Mouse (Mus musculus): ENCODE results near the gene Tcstv3. TPM values are rescaled to one million over a fixed set of nuclear protein-coding genes. Genes with fewer than 3 reads are reported as not detected.

Gene Tcstv3
- not detected in 2 replicates for polyA plus RNA-seq (2012)

DNA sequence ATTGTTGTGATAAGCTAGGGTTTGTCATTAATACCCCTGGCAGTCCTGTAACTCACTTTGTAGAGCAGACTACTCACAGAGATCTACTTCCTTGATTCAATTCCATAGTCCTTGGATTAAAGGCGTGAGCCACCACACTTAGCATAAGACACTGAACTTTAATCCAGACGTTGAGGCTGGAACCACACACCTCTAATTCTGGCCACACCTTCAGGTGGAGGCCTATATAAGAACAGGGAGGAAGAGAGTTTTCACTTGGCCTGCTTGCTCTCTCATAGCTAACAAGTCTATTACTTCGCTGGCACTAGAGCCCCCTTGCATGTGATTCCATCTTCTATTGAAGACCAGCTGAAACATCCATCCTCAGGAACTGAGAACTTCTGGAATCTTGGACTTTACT, at the start of gene Tcstv3:
Gene Tcstv3, plus strand, starts transcription at position 301 of the 400 bp plus-strand sequence.

DNA sequence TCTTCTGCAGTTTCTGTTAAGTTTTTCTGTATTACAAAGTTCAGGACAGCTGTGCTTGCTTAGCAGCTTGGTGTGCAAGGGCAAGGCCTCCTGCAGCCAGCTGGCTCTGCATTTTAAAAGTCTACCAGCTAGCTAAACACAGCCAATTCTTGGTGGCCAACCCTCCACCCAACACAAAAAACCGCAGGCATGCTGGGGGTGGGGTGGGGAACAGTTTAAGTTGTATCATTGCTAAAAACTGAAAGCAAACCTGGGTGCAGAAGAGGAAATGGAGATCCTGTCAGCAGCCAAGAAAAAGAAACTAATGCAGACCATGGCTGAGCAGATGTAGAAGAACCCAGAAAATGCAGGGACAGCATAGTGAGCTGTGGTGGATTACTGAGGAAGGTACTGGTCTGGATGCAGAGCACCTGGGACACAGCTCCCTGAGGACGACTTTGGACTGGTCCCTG, 16.7 kb upstream of the Tcstv3 start, which contains the start of gene BC147527:
Gene BC147527, plus strand, starts transcription at position 402 of the 452 bp plus-strand sequence.

Other genes starting within 250 kb of the Tcstv3 start
- not detected in 2 replicates for gene Gm20767, start 176.6 kb upstream of the Tcstv3 start, polyA plus RNA-seq (2012)
- gene Gm21818, start 144.4 kb upstream of the Tcstv3 start, polyA plus RNA-seq (2012) = not detected in 2 replicates
- gene Gm21762, start 100.9 kb upstream of the Tcstv3 start, polyA plus RNA-seq (2012) = not detected in 2 replicates
- gene Gm21731, start 77.8 kb upstream of the Tcstv3 start, polyA plus RNA-seq (2012) = not detected in 2 replicates
- gene AF067061, start 53.8 kb upstream of the Tcstv3 start, polyA plus RNA-seq (2012) = not detected in 2 replicates
- 0.15 and 0.17 TPM in 2 replicates for gene BC147527, start 16.5 kb upstream of the Tcstv3 start, polyA plus RNA-seq (2012)

Measured in megakaryocyte-erythroid progenitor cell, adult 5 weeks (primary cell).